Mouse (Mus musculus): ENCODE results near the gene Rasgrf1.
A peak's percentile ranks its signal among the peaks of the same experiment; 100 is the strongest.

The Rasgrf1 gene

GRCm38 (mm10) chr9:89906645-89907044, 3.1 kb upstream of the Rasgrf1 start:
- DNase-seq (ENCODE audit: low spot score in 2 of 2) = no peak

GRCm38 (mm10) chr9:89907941-89908340, 1.8 kb upstream of the Rasgrf1 start:
- no peak for DNase-seq (ENCODE audit: low spot score in 2 of 2)

GRCm38 (mm10) chr9:89908601-89909000, 1.1 kb upstream of the Rasgrf1 start:
- peak; percentile 35 to 45 for DNase-seq (ENCODE audit: low spot score in 2 of 2)

GRCm38 (mm10) chr9:89910011-89910400, 298 bp downstream of the Rasgrf1 start:
- no peak for DNase-seq (ENCODE audit: low spot score in 2 of 2)

GRCm38 (mm10) chr9:89910741-89911444, 1.2 kb downstream of the Rasgrf1 start:
- DNase-seq (ENCODE audit: low spot score in 2 of 2) = no peak

GRCm38 (mm10) chr9:89911891-89912549, 2.3 kb downstream of the Rasgrf1 start:
- no peak for DNase-seq (ENCODE audit: low spot score in 2 of 2)

- no peak for DNase-seq (ENCODE audit: low spot score in 2 of 2)
These were observed 3.4 kb downstream of the Rasgrf1 start for GRCm38 (mm10) chr9:89913135-89913534.

GRCm38 (mm10) chr9:89916471-89916870, 6.8 kb downstream of the Rasgrf1 start:
- DNase-seq (ENCODE audit: low spot score in 2 of 2) = no peak

GRCm38 (mm10) chr9:89917431-89917830, 7.7 kb downstream of the Rasgrf1 start:
- no peak for DNase-seq (ENCODE audit: low spot score in 2 of 2)

GRCm38 (mm10) chr9:89918832-89919231, 9.1 kb downstream of the Rasgrf1 start:
- no peak for DNase-seq (ENCODE audit: low spot score in 2 of 2)

- DNase-seq (ENCODE audit: low spot score in 2 of 2) = no peak
These were observed 11.4 kb downstream of the Rasgrf1 start for GRCm38 (mm10) chr9:89921121-89921520.

- no peak for DNase-seq (ENCODE audit: low spot score in 2 of 2)
These were observed 13.0 kb downstream of the Rasgrf1 start for GRCm38 (mm10) chr9:89922666-89923065.

- no peak for DNase-seq (ENCODE audit: low spot score in 2 of 2)
These were observed 15.1 kb downstream of the Rasgrf1 start for GRCm38 (mm10) chr9:89924836-89925235.

- no peak for DNase-seq (ENCODE audit: low spot score in 2 of 2)
These were observed 18.8 kb downstream of the Rasgrf1 start for GRCm38 (mm10) chr9:89928497-89928896.

GRCm38 (mm10) chr9:89940428-89940827, 30.7 kb downstream of the Rasgrf1 start:
- no peak for DNase-seq (ENCODE audit: low spot score in 2 of 2)

- DNase-seq (ENCODE audit: low spot score in 2 of 2) = no peak
These were observed 37.1 kb downstream of the Rasgrf1 start for GRCm38 (mm10) chr9:89946830-89947229.

- no peak for DNase-seq (ENCODE audit: low spot score in 2 of 2)
These were observed 38.9 kb downstream of the Rasgrf1 start for GRCm38 (mm10) chr9:89948602-89949001.

- DNase-seq (ENCODE audit: low spot score in 2 of 2) = no peak
These were observed 44.0 kb downstream of the Rasgrf1 start for GRCm38 (mm10) chr9:89953596-89954215.

GRCm38 (mm10) chr9:89954860-89955479, 45.3 kb downstream of the Rasgrf1 start:
- peak in 1 of 2 experiments; percentile 1 for DNase-seq (ENCODE audit: low spot score in 2 of 2)

GRCm38 (mm10) chr9:89958959-89959358, 49.3 kb downstream of the Rasgrf1 start:
- DNase-seq (ENCODE audit: low spot score in 2 of 2) = peak in 1 of 2 experiments; percentile 1

- no peak for DNase-seq (ENCODE audit: low spot score in 2 of 2)
These were observed 54.4 kb downstream of the Rasgrf1 start for GRCm38 (mm10) chr9:89964091-89964490.

GRCm38 (mm10) chr9:89967716-89968115, 58.0 kb downstream of the Rasgrf1 start:
- DNase-seq (ENCODE audit: low spot score in 2 of 2) = no peak
